Mouse (Mus musculus): ENCODE results near the gene Mydgf.

GRCm38 (mm10) chr17:56139858-56140595, 43.7 kb downstream of the Mydgf start, which contains the start of gene Sema6b:
- TF ChIP-seq CTCF (IDR thresholded peaks at IDR 0.05; ENCODE audit: extremely low read depth, insufficient read depth, insufficient read length, insufficient replicate concordance) = no peak
- TF ChIP-seq POLR2A (IDR thresholded peaks at IDR 0.05; ENCODE audit: low read depth, low read length) = no peak
